Mouse (Mus musculus) frontal cortex, postnatal 14 days (tissue): ENCODE results near the gene Tnfsf13b.

ENCODE experiments used
- DNase-seq, 2 experiments: peaks; one replicate each; pipeline ENCODE4 v3.0.0; 2022; ENCODE audit warnings: low spot score in 2 of 2

The Tnfsf13b gene

GRCm38 (mm10) chr8:10006156-10006985, at the start of gene Tnfsf13b:
TSS of gene Tnfsf13b (plus strand) at chr8:10006467.
- DNase-seq = no peak

GRCm38 (mm10) chr8:9958338-9958737, 47.9 kb upstream of the Tnfsf13b start:
- no peak for DNase-seq

- no peak for DNase-seq
These were observed 46.3 kb upstream of the Tnfsf13b start for GRCm38 (mm10) chr8:9959919-9960318.

- no peak for DNase-seq
These were observed 34.4 kb upstream of the Tnfsf13b start for GRCm38 (mm10) chr8:9971866-9972265.

GRCm38 (mm10) chr8:9975276-9975675, 31.0 kb upstream of the Tnfsf13b start:
- DNase-seq = no peak

DNA sequence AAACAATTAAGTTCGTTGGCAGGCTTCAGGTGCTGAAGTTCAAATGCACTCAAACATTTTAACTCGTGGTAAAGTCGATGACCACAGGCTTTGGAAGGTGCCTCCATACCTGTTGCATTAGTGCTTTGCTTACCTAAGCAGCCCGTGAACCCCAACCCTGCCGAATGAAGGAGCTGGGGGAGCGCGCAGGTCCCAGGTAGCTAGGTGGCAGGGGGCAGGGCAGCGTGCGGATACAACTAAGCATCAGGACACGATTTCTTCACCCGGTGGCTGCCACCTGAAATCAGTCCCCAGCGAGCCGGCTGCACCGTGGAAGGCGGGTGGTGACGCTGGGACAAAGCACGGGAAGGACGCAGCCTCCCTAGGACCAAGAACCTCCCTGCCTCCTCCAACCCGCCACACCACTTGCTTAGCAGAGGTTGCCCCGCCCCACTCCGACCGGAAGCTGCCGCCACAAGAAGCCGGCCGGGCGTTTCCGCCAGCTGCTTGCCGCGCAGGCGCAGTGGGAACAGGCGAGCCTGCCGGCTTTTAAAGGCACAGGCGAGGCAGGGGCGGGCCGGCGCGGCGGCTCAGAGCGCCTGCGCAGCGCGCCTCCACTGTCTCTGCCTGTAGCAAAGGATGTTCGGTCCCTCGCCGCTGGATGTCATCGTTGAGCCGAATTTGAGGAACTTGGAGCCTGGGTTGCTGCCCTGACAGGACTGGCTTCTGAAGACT, 30.2 kb upstream of the Tnfsf13b start:
- DNase-seq = peak; percentile 97

- no peak for DNase-seq
These were observed 29.3 kb upstream of the Tnfsf13b start for GRCm38 (mm10) chr8:9977016-9977415.

DNA sequence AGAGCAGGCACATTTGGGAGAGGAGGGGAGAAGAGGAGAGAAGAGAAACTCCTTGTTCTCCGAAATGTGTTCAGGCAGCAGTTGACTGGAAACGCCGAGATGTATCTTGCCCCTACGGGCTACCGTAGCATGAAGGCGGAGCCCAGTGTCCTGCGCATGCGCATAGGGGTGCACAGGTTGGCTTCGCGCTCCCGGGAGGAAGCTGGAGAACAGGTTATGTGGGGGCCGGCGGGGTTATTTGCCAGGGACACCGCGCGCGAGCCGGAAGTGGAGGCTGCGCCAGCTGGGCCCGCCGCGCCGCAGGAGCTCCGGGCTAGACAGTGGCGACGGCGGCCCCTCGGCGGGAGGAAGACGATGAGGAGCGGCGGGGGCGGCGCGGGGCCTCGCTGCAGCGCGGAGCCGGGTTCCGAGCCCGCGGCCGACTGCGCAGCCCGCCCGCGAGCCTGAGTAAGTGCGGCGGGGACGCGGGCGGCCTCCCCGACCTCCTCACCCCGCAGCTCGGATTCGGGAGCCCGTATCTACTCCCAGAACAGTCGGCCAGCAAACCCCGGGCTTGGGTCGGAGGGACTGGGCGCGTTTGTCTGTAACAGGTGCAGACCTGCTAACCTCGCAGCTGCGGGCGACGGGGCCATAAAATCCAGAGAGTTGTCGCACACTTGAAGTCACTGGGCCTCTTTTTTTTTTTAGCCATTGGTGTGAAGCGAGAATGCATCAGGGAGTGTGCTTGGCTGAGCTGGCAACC, 28.5 kb upstream of the Tnfsf13b start, which contains the start of the genes Lig4 and Abhd13:
Gene Lig4 (minus strand): TSS at position 114 of the 742 bp plus-strand sequence.
Gene Abhd13 (plus strand): TSS at position 135 of the 742 bp plus-strand sequence.
- DNase-seq = peak; percentile 96 to 99

DNA sequence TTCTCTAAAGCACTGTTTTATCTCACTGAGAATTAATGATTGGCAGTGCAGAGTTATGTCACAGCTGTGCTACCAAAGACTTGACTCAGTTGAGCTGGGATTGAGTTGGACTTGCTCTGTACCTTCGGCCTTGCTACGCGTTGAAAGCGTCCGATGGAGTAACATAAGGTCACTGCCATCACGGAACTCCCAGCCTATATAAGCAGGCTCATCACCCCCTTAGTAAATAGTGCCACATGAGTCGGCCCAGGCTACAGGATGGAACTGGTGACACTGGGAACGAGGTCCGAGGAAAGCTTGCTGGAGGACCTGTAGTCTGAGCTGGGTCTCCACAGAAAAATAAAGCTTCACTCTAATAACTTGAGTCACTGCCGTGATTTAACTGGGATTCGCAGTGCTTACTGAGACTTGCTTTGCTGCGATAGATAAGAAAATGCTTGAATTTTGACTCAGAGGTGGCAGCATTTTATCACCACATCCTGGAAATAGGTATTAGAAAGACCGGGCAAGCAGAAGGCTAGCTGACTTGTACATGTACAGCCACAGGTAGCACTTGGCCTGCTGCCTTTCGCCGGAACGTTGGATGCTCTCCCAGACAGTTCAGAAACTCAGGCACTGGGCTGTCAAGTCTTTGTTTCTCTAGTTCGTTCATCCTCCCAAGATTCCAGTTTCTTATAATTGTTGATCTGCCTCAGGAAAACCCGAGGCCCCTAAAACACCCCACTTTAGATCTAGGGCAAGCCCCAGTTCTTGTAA, 27.6 kb upstream of the Tnfsf13b start:
- no peak for DNase-seq

DNA sequence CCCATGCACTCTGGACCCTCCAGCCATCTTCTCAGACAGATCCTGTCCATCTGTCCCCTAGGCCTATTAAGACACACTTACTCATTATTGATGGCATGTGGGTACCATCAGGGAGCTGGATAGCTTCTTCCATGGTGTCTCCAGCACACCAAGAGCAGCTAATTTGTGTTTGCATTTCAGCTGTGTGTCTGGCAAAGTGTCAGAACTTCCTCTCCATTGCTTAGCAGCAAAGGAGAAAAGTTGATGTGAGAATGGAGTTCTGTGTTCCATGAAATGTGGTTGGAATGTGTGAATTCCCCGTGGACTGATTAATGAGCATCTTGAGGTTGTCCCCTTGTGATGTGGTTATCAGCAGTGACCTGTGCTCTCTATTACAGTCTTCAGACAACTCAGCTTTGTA, 26.5 kb upstream of the Tnfsf13b start:
- no peak for DNase-seq

DNA sequence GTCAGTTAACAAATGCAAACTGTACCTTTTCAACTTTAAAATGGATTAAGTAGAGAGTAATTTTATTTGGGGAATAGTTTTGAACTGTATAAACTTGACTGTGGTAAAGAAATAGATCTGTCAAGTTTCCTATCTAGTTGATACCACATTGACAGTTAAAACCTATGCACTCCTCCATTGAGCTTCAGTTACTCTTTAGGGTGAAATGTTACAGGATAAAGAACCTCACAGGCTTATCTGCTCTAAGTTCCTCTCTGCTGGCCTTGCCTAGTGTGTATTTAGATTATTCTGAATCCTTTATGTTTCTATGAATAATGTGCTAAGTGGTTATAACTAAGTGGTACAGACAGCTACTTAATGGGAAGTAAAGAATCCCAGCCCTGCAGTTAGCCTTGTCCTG, 26.1 kb upstream of the Tnfsf13b start:
- no peak for DNase-seq

- no peak for DNase-seq
These were observed 2.2 kb upstream of the Tnfsf13b start for GRCm38 (mm10) chr8:10004115-10004514.

DNA sequence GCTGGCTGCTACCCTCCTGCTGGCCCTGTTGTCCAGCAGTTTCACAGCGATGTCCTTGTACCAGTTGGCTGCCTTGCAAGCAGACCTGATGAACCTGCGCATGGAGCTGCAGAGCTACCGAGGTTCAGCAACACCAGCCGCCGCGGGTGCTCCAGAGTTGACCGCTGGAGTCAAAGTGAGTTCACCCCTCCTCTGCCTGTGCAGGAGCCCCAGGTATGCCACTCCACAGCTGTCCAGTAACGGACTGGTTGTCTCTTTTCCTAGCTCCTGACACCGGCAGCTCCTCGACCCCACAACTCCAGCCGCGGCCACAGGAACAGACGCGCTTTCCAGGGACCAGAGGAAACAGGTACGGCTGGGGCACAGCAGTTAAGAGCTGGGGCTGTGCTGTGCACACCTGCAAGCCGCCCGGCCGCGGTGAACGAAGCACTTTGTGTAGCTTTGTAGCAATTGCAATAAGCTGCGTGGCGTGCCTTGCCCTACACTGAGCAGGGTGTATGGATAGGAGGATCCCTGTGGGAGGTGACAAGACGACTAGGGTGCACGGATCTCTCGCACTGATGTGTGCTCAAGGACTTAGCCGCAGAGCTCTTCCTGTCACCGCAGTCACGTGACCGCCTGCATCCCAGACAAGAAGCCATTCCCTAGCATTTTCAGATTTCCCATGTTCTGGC, 856 bp downstream of the Tnfsf13b start:
- peak in 1 of 2 experiments; percentile 23 for DNase-seq

DNA sequence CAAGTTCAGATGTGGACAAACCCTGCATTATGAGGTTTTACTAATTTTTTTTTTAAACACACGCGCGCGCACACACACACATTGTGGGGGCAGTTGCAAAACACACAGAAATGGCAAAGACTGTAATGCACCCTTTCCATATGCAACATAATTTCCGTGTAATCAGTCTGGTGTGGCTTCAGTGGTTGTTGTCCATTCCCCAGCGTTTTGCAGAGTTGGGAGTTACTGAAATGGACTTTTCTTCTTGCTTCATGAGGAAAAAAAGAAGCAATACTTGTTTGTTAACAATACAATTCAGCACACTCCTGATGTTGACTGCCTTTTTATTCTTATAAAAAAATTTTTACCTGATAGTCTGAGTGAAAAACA, 1.4 kb downstream of the Tnfsf13b start:
- no peak for DNase-seq

- no peak for DNase-seq
These were observed 10.0 kb downstream of the Tnfsf13b start for GRCm38 (mm10) chr8:10016252-10016651.

DNA sequence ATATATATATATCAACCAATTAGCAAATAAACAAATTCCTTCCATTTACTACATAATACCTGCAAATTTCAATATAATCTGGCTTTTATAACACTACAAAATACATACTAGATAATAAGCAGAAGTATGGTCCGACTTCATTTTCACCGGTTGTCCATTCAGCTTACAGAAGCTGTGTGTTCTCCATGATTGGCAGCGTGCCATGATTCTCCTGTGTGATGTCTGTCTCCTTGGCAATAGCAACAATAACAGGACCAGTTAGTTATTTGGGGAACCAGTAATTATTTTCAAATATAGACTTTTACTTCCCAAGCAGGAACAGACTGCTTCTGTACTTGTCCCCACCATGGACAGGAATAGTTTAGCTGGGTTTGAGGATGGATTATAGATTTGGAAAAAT, 11.0 kb downstream of the Tnfsf13b start:
- no peak for DNase-seq

- no peak for DNase-seq
These were observed 24.2 kb downstream of the Tnfsf13b start for GRCm38 (mm10) chr8:10030320-10031060.

- no peak for DNase-seq
These were observed 24.9 kb downstream of the Tnfsf13b start for GRCm38 (mm10) chr8:10031177-10031576.

- no peak for DNase-seq
These were observed 34.6 kb downstream of the Tnfsf13b start for GRCm38 (mm10) chr8:10040866-10041265.

- DNase-seq = peak; percentile 15 to 60
These were observed 37.7 kb downstream of the Tnfsf13b start for GRCm38 (mm10) chr8:10043842-10044510.
